ENCODE assay signal across 17 mouse cellular contexts in the genomic region with DNA sequence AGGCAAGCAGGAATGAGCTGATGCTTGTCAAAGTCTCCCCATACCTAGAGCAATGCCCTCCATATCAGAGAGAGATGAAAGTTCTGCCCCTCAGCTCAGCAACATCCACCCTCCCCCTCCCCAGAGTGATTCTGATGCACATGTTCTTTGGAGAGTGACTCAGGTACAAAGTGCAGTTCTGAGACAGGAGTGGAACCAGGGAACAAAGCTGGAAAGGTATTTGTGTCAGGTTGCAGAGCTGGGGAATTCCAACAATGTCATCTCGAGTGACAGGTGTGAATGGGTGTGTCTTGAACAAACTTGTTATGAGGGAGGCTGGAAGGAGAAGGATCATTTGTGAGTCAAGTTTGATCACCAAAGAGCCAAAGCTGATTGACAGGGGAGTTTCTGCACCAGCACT.
A peak's percentile ranks its signal among the peaks of the same experiment; 100 is the strongest.
DNase-seq lines count a peak whose midpoint lies in the region; ATAC-seq and TF ChIP-seq lines count a peak whose summit lies in the region.
"Had no signal": no experiment of that assay in that cellular context is flagged by ENCODE, and none has a peak within 500 bp of the region (broad histone marks: within the 10 kb centered on the region; RNA-seq: fewer than 3 reads in every experiment).

No protein-coding gene starts in this region.

- no peak overlapping the region for H3K27ac ChIP-seq in intestine, postnatal 0 days (ENCODE audit: low read depth, low read length)
- no peak overlapping the region for H3K27ac ChIP-seq in hindbrain, embryonic 12.5 days
- no peak overlapping the region for H3K27ac ChIP-seq in forebrain, embryonic 13.5 days
- H3K27ac ChIP-seq in thymus, adult 2 months (ENCODE audit: control insufficient read depth, insufficient read depth, low read length), result no peak overlapping the region
- H3K27ac ChIP-seq: embryonic facial prominence, embryonic 13.5 days; forebrain, embryonic 10.5 days; hindbrain, embryonic 13.5 days; neural tube, embryonic 13.5 days had no signal

- no peaks in the 10 kb centered on the region for H3K9me3 ChIP-seq in intestine, postnatal 0 days (ENCODE audit: control insufficient read depth)
- no peaks in the 10 kb centered on the region for H3K9me3 ChIP-seq in hindbrain, embryonic 12.5 days (replicated peaks)
- no peaks in the 10 kb centered on the region for H3K9me3 ChIP-seq in forebrain, embryonic 13.5 days (replicated peaks)
- H3K9me3 ChIP-seq: embryonic facial prominence, embryonic 13.5 days; forebrain, embryonic 10.5 days; hindbrain, embryonic 13.5 days; neural tube, embryonic 13.5 days had no signal

- no peak overlapping the region for H3K4me2 ChIP-seq in intestine, postnatal 0 days (replicated peaks; ENCODE audit: low read depth)
- no peak overlapping the region for H3K4me2 ChIP-seq in hindbrain, embryonic 12.5 days (replicated peaks)
- no peak overlapping the region for H3K4me2 ChIP-seq in forebrain, embryonic 13.5 days
- H3K4me2 ChIP-seq: embryonic facial prominence, embryonic 13.5 days; hindbrain, embryonic 13.5 days; neural tube, embryonic 13.5 days had no signal

- H3K36me3 ChIP-seq in intestine, postnatal 0 days (ENCODE audit: control insufficient read depth, insufficient read depth), result no peaks in the 10 kb centered on the region
- H3K36me3 ChIP-seq in hindbrain, embryonic 12.5 days, result no peaks in the 10 kb centered on the region
- no peaks in the 10 kb centered on the region for H3K36me3 ChIP-seq in forebrain, embryonic 13.5 days (ENCODE audit: poor library complexity, severe bottlenecking)
- H3K36me3 ChIP-seq in thymus, adult 2 months (ENCODE audit: control insufficient read depth, insufficient read depth, low read length), result no peaks in the 10 kb centered on the region
- H3K36me3 ChIP-seq: embryonic facial prominence, embryonic 13.5 days; forebrain, embryonic 10.5 days; hindbrain, embryonic 13.5 days; neural tube, embryonic 13.5 days had no signal

- H3K4me1 ChIP-seq in intestine, postnatal 0 days (replicated peaks; ENCODE audit: control insufficient read depth, insufficient read depth, low read length), result no peaks in the 10 kb centered on the region
- no peaks in the 10 kb centered on the region for H3K4me1 ChIP-seq in hindbrain, embryonic 12.5 days
- H3K4me1 ChIP-seq in forebrain, embryonic 13.5 days, result no peaks in the 10 kb centered on the region
- no peaks in the 10 kb centered on the region for H3K4me1 ChIP-seq in thymus, adult 2 months (replicated peaks; ENCODE audit: control insufficient read depth, insufficient read depth, low read length)
- H3K4me1 ChIP-seq: hindbrain, embryonic 13.5 days had no signal

- H3K9ac ChIP-seq in intestine, postnatal 0 days (ENCODE audit: low read depth, low read length), result no peak overlapping the region
- H3K9ac ChIP-seq in hindbrain, embryonic 12.5 days, result no peak overlapping the region
- no peak overlapping the region for H3K9ac ChIP-seq in forebrain, embryonic 13.5 days
- H3K9ac ChIP-seq: embryonic facial prominence, embryonic 13.5 days; hindbrain, embryonic 13.5 days; neural tube, embryonic 13.5 days had no signal

- peak; percentile 79 for ATAC-seq in intestine, postnatal 0 days
- no peak for ATAC-seq in hindbrain, embryonic 12.5 days (ENCODE audit: low FRiP score)
- ATAC-seq in forebrain, embryonic 13.5 days, result no peak

- no peak overlapping the region for H3K4me3 ChIP-seq in intestine, postnatal 0 days (ENCODE audit: low read depth, low read length)
- no peak overlapping the region for H3K4me3 ChIP-seq in hindbrain, embryonic 12.5 days
- H3K4me3 ChIP-seq in forebrain, embryonic 13.5 days, result no peak overlapping the region
- no peak overlapping the region for H3K4me3 ChIP-seq in thymus, adult 2 months (ENCODE audit: control insufficient read depth, insufficient read depth, low read length)
- H3K4me3 ChIP-seq: embryonic facial prominence, embryonic 13.5 days; forebrain, embryonic 10.5 days; hindbrain, embryonic 13.5 days; neural tube, embryonic 13.5 days had no signal

- WGBS in intestine, postnatal 0 days, result 17% methylated on average over 1 of the region's 1 CpGs
- WGBS in hindbrain, embryonic 12.5 days, result 71% methylated on average over 1 of the region's 1 CpGs
- 66% methylated on average over 1 of the region's 1 CpGs for WGBS in forebrain, embryonic 13.5 days
- WGBS in thymus, adult 2 months, result 81% methylated on average over 1 of the region's 1 CpGs

- peak; percentile 46 to 59 for DNase-seq in lung, adult 18-20 months
- DNase-seq in lung, postnatal 4 days, result no peak
- DNase-seq in lung, postnatal 14 days, result peak; percentile 19
- no peak for DNase-seq in adrenal gland, postnatal 10 days
- no peak for DNase-seq in thymus, adult 2 months
- DNase-seq: cerebellum, adult 11 months; cerebellum, postnatal 36 days; gastrocnemius, postnatal 25 days; kidney, adult 11 months; kidney, postnatal 25 days had no signal

- H3K27me3 ChIP-seq in intestine, postnatal 0 days (replicated peaks; ENCODE audit: control insufficient read depth, insufficient read depth, low read length), result no peaks in the 10 kb centered on the region
- H3K27me3 ChIP-seq in hindbrain, embryonic 12.5 days, result no peaks in the 10 kb centered on the region
- H3K27me3 ChIP-seq in forebrain, embryonic 13.5 days, result no peaks in the 10 kb centered on the region
- no peaks in the 10 kb centered on the region for H3K27me3 ChIP-seq in thymus, adult 2 months (ENCODE audit: control insufficient read depth, insufficient read depth, low read length)
- H3K27me3 ChIP-seq: embryonic facial prominence, embryonic 13.5 days; hindbrain, embryonic 13.5 days; neural tube, embryonic 13.5 days had no signal

- no peak for TF ChIP-seq CTCF in intestine, postnatal 0 days (IDR thresholded peaks at IDR 0.05; ENCODE audit: low read depth)
- no peak for TF ChIP-seq CTCF in thymus, adult 2 months (IDR thresholded peaks at IDR 0.05; ENCODE audit: borderline replicate concordance, control insufficient read depth, extremely low read depth, insufficient read depth, low read length, poor library complexity)

- TF ChIP-seq POLR2A in thymus, adult 2 months (IDR thresholded peaks at IDR 0.05; ENCODE audit: control insufficient read depth, extremely low read depth, insufficient read depth, low read length, poor library complexity), result no peak

Comparison
In these comparisons a context has a peak if more than half of its experiments do, and no peak if none do; other contexts are left out.
1. DNase-seq: peak in lung, adult 18-20 months (2 of 2) and lung, postnatal 14 days (single experiment); none in lung, postnatal 4 days (0 of 2), adrenal gland, postnatal 10 days (single experiment) and thymus, adult 2 months (single experiment).